Mouse (Mus musculus) heart, embryonic 15.5 days (tissue): ENCODE data around the gene Kdm2b. TPM values are rescaled to one million over a fixed set of nuclear protein-coding genes. Genes with fewer than 3 reads are reported as not detected.

ENCODE experiments used
- ATAC-seq: fragments of 200-750 bp; cut with Nextera tagmentation; replicated peaks from 2 replicates; pipeline ENCODE4 v1.8.0; 2017; ENCODE audit warnings: low read depth, moderate TSS enrichment; ENCODE audit not compliant: insufficient number of reproducible peaks, insufficient read depth, low FRiP score
- H3K27ac ChIP-seq: fragments of 300-500 bp; sonication (generic); 2 replicates; pipeline ENCODE4 v1.5.1; 2015; ENCODE audit warnings: mild to moderate bottlenecking, inconsistent platforms
- H3K27me3 ChIP-seq: fragments of 300-500 bp; sonication (generic); 2 replicates; pipeline ENCODE4 v1.6.1; 2015; ENCODE audit warnings: inconsistent platforms
- H3K36me3 ChIP-seq: fragments of 300-500 bp; sonication (generic); 2 replicates; pipeline ENCODE4 v1.6.1; 2015; ENCODE audit warnings: mild to moderate bottlenecking, inconsistent platforms
- H3K4me1 ChIP-seq: fragments of 300-500 bp; sonication (generic); replicated peaks from 2 replicates; pipeline ENCODE4 v1.6.1; 2015; ENCODE audit warnings: inconsistent platforms
- H3K4me2 ChIP-seq: fragments of 300-500 bp; sonication (generic); 2 replicates; pipeline ENCODE4 v1.6.1; 2015; ENCODE audit warnings: inconsistent platforms, mild to moderate bottlenecking, moderate library complexity
- H3K4me3 ChIP-seq: fragments of 300-500 bp; sonication (generic); 2 replicates; pipeline ENCODE4 v1.5.1; 2015; ENCODE audit warnings: mild to moderate bottlenecking, inconsistent platforms
- H3K9ac ChIP-seq: fragments of 300-500 bp; sonication (generic); 2 replicates; pipeline ENCODE4 v1.6.1; 2015; ENCODE audit warnings: mild to moderate bottlenecking, inconsistent platforms
- H3K9me3 ChIP-seq: fragments of 300-500 bp; sonication (generic); replicated peaks from 2 replicates; pipeline ENCODE4 v1.6.1; 2016; ENCODE audit warnings: inconsistent platforms
- WGBS: fragments of 180-500 bp; shearing (Covaris S2); methylation state at CpG from one replicate; pipeline ENCODE4 v1.1.7; 2015; ENCODE audit warnings: mixed read lengths; 5-methylcytosine and 5-hydroxymethylcytosine counted together
- polyA plus RNA-seq: library from polyadenylated mRNA; unstranded; fragments of >200 nt; fragmentation: Nextera tagmentation; extraction: Ambion mirVana; gene quantifications from 2 replicates; pipeline ENCODE4 v1.2.1, GENCODE M21; 2015

The Kdm2b gene
- polyA plus RNA-seq, 1 experiment from 2014 or later: 23.9 TPM

- ATAC-seq: no peak
- Histone ChIP-seq H3K9ac (no peak overlapping the region), H3K27me3 (no peaks in the 10 kb centered on the region), H3K4me3 (no peak overlapping the region), H3K27ac (no peak overlapping the region), H3K4me1 (peaks cover 28% of the 10 kb centered on the region), H3K4me2 (no peak overlapping the region), H3K9me3 (no peaks in the 10 kb centered on the region), H3K36me3 (no peaks in the 10 kb centered on the region)
- WGBS: 90% methylated on average over 6 of the region's 6 CpGs
Observed at GRCm38 (mm10) chr5:123010806-123011205, 21.2 kb upstream of the Kdm2b start.

GRCm38 (mm10) chr5:123009873-123010272 is 20.2 kb upstream of the Kdm2b start:
- Histone ChIP-seq H3K4me1 (peaks cover 25% of the 10 kb centered on the region), H3K9me3 (no peaks in the 10 kb centered on the region), H3K27ac (no peak overlapping the region), H3K4me2 (no peak overlapping the region), H3K9ac (no peak overlapping the region), H3K36me3 (no peaks in the 10 kb centered on the region), H3K4me3 (no peak overlapping the region), H3K27me3 (no peaks in the 10 kb centered on the region)
- 27% methylated on average over 11 of the region's 11 CpGs for WGBS
- ATAC-seq: no peak

GRCm38 (mm10) chr5:123008877-123009493 is 19.4 kb upstream of the Kdm2b start:
- Histone ChIP-seq H3K27ac (no peak overlapping the region), H3K27me3 (no peaks in the 10 kb centered on the region)

GRCm38 (mm10) chr5:123005716-123006592 is 16.3 kb upstream of the Kdm2b start:
- Histone ChIP-seq H3K4me1 (peaks cover 16% of the 10 kb centered on the region), H3K36me3 (no peaks in the 10 kb centered on the region), H3K9ac (no peak overlapping the region), H3K4me3 (no peak overlapping the region), H3K4me2 (peak overlapping the region; percentile 14; the same call in 1 of the 2 replicates), H3K9me3 (no peaks in the 10 kb centered on the region), H3K27me3 (no peaks in the 10 kb centered on the region), H3K27ac (no peak overlapping the region)
- no peak for ATAC-seq
- WGBS: 56% methylated on average over 19 of the region's 19 CpGs

More at GRCm38 (mm10) chr5:123008877-123009493, 19.4 kb upstream of the Kdm2b start:
- H3K36me3 ChIP-seq: no peaks in the 10 kb centered on the region
- no peak overlapping the region for H3K4me3 ChIP-seq
- peaks cover 20% of the 10 kb centered on the region for H3K4me1 ChIP-seq
- no peaks in the 10 kb centered on the region for H3K9me3 ChIP-seq
- ATAC-seq: no peak
- WGBS: 55% methylated on average over 7 of the region's 7 CpGs
- no peak overlapping the region for H3K9ac ChIP-seq
- no peak overlapping the region for H3K4me2 ChIP-seq

GRCm38 (mm10) chr5:123000901-123001300 is 11.3 kb upstream of the Kdm2b start:
- Histone ChIP-seq H3K36me3 (no peaks in the 10 kb centered on the region), H3K27me3 (no peaks in the 10 kb centered on the region), H3K4me3 (no peak overlapping the region), H3K9ac (no peak overlapping the region), H3K4me1 (peaks cover 9% of the 10 kb centered on the region), H3K4me2 (no peak overlapping the region), H3K27ac (no peak overlapping the region), H3K9me3 (no peaks in the 10 kb centered on the region)
- WGBS: 57% methylated on average over 1 of the region's 1 CpGs
- ATAC-seq: no peak

GRCm38 (mm10) chr5:122997205-122998204 is 7.9 kb upstream of the Kdm2b start:
- H3K27me3 ChIP-seq: no peaks in the 10 kb centered on the region

GRCm38 (mm10) chr5:122994910-122995309 is 5.3 kb upstream of the Kdm2b start:
- WGBS: 0% methylated on average over 1 of the region's 1 CpGs
- H3K36me3 ChIP-seq: no peaks in the 10 kb centered on the region
- H3K4me3 ChIP-seq: no peak overlapping the region
- peaks cover 34% of the 10 kb centered on the region for H3K4me1 ChIP-seq
- no peak overlapping the region for H3K4me2 ChIP-seq
- no peak for ATAC-seq
- H3K27ac ChIP-seq: 0 out of 2 replicates have a peak overlapping the region, but pooled peaks have one; percentile 14
- no peak overlapping the region for H3K9ac ChIP-seq
- H3K9me3 ChIP-seq: no peaks in the 10 kb centered on the region
- no peaks in the 10 kb centered on the region for H3K27me3 ChIP-seq

More at GRCm38 (mm10) chr5:122997205-122998204, 7.9 kb upstream of the Kdm2b start:
- Histone ChIP-seq H3K9ac (no peak overlapping the region), H3K4me3 (no peak overlapping the region), H3K9me3 (no peaks in the 10 kb centered on the region), H3K4me1 (peaks cover 12% of the 10 kb centered on the region), H3K36me3 (no peaks in the 10 kb centered on the region), H3K4me2 (no peak overlapping the region), H3K27ac (no peak overlapping the region)
- no peak for ATAC-seq
- 80% methylated on average over 18 of the region's 18 CpGs for WGBS

GRCm38 (mm10) chr5:122994303-122994846 is 4.8 kb upstream of the Kdm2b start:
- H3K4me2 ChIP-seq: peak overlapping the region; percentile 53
- ATAC-seq: peak; percentile 81
- no peaks in the 10 kb centered on the region for H3K27me3 ChIP-seq
- peaks cover 36% of the 10 kb centered on the region for H3K4me1 ChIP-seq
- H3K36me3 ChIP-seq: no peaks in the 10 kb centered on the region
- H3K9ac ChIP-seq: no peak overlapping the region
- WGBS: 11% methylated on average over 5 of the region's 5 CpGs
- H3K4me3 ChIP-seq: peak overlapping the region; percentile 25
- H3K27ac ChIP-seq: peak overlapping the region; percentile 17; the same call in 1 of the 2 replicates
- H3K9me3 ChIP-seq: no peaks in the 10 kb centered on the region

- no peaks in the 10 kb centered on the region for H3K27me3 ChIP-seq
- peaks cover 31% of the 10 kb centered on the region for H3K4me1 ChIP-seq
- 39% methylated on average over 2 of the region's 2 CpGs for WGBS
Observed at GRCm38 (mm10) chr5:122993811-122994210, 4.2 kb upstream of the Kdm2b start.

GRCm38 (mm10) chr5:122991350-122992004 is 1.9 kb upstream of the Kdm2b start:
- H3K4me3 ChIP-seq: peak overlapping the region; percentile 76
- H3K9ac ChIP-seq: peak overlapping the region; percentile 77
- no peaks in the 10 kb centered on the region for H3K36me3 ChIP-seq
- H3K27ac ChIP-seq: peak overlapping the region; percentile 93
- peaks cover 43% of the 10 kb centered on the region for H3K4me1 ChIP-seq
- 22% methylated on average over 5 of the region's 5 CpGs for WGBS
- H3K27me3 ChIP-seq: no peaks in the 10 kb centered on the region
- ATAC-seq: no peak
- no peaks in the 10 kb centered on the region for H3K9me3 ChIP-seq
- H3K4me2 ChIP-seq: peak overlapping the region; percentile 96

More at GRCm38 (mm10) chr5:122993811-122994210, 4.2 kb upstream of the Kdm2b start:
- peak overlapping the region; percentile 53 for H3K4me2 ChIP-seq
- peak overlapping the region; percentile 17; the same call in 1 of the 2 replicates for H3K27ac ChIP-seq
- no peak for ATAC-seq
- H3K36me3 ChIP-seq: no peaks in the 10 kb centered on the region
- no peaks in the 10 kb centered on the region for H3K9me3 ChIP-seq
- H3K4me3 ChIP-seq: peak overlapping the region; percentile 25; the same call in 1 of the 2 replicates
- no peak overlapping the region for H3K9ac ChIP-seq
